Mouse (Mus musculus) gastrocnemius, postnatal 14 days (tissue): Measurements from ENCODE around the gene Dhcr24. TPM values are rescaled to one million over a fixed set of nuclear protein-coding genes. Genes with fewer than 3 reads are reported as not detected.
A peak's percentile ranks its signal among the peaks of the same experiment; 100 is the strongest.

Experiments
- DNase-seq: peaks from one replicate; pipeline ENCODE4 v3.0.0; 2021; ENCODE audit warnings: mixed read lengths
- intact Hi-C: fragments of 180-260 bp; cut with DNase I; formaldehyde crosslinking; loops from one replicate; pipeline ENCODE4 v1.15.1; 2025; ENCODE audit warnings: low total_unique reads
- total RNA-seq, 2 experiments: library from RNA; stranded (reverse); gene quantifications; 2 replicates each; pipeline ENCODE4 v1.2.3; 2021

Gene Dhcr24
- total RNA-seq, 2 experiments from 2014 or later = 3.1 to 10.9 TPM

DNA sequence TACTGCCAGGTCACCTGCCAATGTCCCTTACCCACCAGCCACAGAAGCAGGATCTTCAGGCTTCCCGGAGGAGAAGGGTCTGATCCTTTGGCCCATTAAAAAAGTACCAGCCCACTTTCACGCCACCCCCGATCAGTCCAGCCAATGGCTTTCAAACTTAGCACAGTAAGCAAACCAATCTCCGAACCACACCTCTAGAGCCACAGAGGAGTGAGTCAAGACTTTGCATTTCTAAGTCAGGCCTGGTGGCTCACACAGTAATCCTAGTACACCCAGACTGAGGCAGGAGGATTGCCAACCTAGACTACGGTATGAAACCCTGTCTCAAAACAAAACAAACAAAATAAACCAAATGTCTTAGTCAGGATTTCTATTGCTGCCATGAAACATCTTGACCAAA is 68.5 kb downstream of the Dhcr24 start:
- no peak for DNase-seq
- intact Hi-C loops = loop anchor here (5.0 kb wide), 1 partner anchor 78 kb away; no protein-coding TSS in a partner anchor

DNA sequence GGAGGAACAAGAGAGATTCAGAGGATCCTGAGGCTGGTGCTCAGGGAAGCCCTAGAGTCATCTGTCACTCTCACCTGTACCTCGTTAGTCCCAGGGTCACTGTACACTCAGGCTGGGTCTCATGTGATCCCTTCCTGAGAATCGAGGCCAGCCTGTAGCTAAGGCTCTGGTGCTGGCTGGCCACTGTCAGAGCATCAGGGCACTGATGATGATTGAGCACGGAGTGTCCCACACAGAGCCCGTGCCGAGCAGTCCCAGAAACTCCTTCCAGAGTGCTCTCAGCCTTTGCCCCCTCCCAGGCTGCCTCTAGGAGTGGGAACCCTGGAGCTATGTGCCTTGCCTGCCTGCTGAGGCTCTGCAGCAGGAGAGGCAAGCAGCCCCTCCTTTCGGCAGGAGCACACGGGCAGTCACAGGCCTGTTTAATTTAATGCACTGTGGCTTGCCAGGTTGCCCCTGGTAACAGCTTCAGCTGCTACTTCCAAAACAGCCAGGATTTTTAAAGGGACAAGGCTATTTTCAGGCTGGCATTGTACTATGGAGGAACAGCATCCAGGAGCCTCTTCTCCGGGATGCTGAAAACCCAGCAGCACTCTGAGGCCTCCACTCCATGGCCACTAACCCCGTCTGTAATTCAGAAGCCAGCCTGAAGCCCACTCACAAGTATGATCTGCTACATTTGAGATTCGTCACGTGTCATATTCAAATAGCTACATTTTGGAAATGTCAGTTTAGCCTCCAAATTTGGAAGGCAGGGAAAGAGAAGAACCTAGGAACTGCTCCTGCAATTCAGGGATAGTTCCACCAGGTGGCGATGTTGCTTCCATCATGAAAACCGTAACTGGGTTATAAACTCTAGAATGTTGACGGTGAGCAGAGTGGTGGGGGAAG is 69.7 kb downstream of the Dhcr24 start:
- peak; percentile 49 for DNase-seq
- intact Hi-C loops = loop anchor here (5.0 kb wide), 1 partner anchor 42 kb away; no protein-coding TSS in a partner anchor

DNA sequence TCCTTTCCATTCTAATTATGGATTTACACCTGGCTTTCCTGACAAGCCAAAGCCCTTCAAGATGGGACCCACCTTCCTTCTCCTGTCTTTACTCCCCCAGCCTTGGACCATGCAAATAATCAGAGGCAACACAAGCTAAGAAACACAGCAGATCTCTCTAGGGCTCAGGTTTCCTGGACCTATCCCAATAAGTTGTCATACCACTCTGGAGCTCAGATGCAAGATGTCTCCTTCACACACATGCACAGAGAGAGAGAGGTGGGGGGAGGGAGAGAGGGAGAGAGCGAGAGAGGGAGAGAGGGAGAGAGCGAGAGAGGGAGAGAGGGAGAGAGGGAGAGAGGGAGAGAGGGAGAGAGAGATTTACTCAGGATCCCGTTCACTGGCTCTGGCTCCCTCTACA is 71.5 kb downstream of the Dhcr24 start:
- intact Hi-C loops = loop anchor here (5.0 kb wide), 1 partner anchor 40 kb away; no protein-coding TSS in a partner anchor
- no peak for DNase-seq

DNA sequence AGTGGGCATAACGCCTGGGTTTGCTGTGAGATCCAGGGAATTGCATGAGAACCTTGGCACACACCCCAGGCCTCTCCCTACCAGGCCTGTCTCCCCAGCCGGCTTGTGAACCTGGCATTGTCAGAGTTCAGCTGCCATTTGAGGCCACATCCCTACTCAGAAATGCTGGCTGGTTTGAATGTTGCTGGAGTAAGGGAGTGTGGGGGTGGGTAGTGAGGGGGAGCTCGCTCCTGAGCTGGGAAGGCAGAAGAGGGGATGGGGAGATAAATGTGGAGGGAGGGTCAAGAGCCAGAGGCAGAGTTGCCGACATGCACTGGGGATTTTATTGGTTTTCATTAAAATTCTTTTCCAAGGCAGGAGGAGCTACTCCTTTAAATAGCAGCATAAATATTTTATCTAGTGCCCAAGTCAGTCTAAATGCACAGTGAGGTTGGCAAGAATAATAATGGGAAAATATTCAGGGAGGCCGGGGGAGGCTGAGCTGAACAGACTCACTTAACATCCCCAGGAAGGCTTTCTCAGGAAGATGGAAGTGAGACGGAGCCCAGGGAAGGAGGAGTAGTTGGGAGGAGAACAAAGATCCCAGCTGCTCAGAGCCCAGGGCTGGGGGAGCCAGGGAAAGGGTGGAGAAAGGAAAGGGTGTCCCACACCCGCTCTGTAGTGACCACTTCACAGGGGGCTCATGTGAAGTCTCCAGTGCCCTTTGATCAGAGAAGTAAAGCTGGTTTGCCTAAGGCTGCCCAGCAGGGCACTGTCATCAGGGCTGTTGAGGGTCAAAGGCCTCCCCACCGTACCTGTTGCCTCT is 72.6 kb downstream of the Dhcr24 start:
- intact Hi-C loops = loop anchor here (5.0 kb wide), 1 partner anchor 39 kb away; no protein-coding TSS in a partner anchor
- peak; percentile 34 for DNase-seq

DNA sequence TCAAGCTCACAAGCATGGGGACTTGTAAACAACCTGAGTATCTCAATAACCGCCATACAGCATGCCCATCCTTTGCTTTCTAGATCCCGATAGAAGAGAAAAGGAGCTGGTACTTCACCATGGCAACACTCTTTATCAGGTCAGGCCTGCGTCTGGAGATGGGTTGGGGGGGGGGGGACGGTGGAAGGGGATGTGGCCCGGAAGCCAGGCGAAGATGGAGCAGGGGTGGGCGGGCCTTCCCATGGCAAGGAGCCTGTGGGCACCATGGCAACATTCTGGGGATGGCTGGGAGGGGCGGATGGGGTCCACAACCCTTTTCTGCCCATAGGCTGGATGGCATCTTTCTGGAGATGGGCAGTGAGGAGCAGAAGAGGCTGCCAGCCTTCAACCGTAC is 73.2 kb downstream of the Dhcr24 start:
- DNase-seq = no peak
- intact Hi-C loops = loop anchor here (5.0 kb wide), 1 partner anchor 38 kb away; no protein-coding TSS in a partner anchor

Other genes with a start within 250 kb of the Dhcr24 start
- gene Usp24, start 244.8 kb upstream of the Dhcr24 start, total RNA-seq = 10 to 100 TPM; 37.8 to 38.4 TPM
- gene Pcsk9, start 96.7 kb upstream of the Dhcr24 start, total RNA-seq = not detected
- under 1 TPM in 1 of 2 experiments, not detected in 1; 0.18 TPM for gene Bsnd, start 68.8 kb upstream of the Dhcr24 start, total RNA-seq
- not detected for gene Lexm, start 56.2 kb downstream of the Dhcr24 start, total RNA-seq
- under 1 TPM; 0.09 to 0.10 TPM for gene Ttc22, start 61.4 kb downstream of the Dhcr24 start, total RNA-seq
- gene Pars2, start 90.0 kb downstream of the Dhcr24 start, total RNA-seq = 1 to 10 TPM; 2.6 to 2.9 TPM
- 10 to 100 TPM; 22.3 to 24.8 TPM for gene Ttc4, start 117.9 kb downstream of the Dhcr24 start, total RNA-seq
- gene Mroh7, start 169.9 kb downstream of the Dhcr24 start, total RNA-seq = under 1 TPM; 0.31 to 0.35 TPM
- not detected for gene Fam151a, start 172.9 kb downstream of the Dhcr24 start, total RNA-seq
- 10 to 100 TPM in 1 of 2 experiments, 1 to 10 TPM in 1; 8.4 to 15.9 TPM for gene Acot11, start 244.0 kb downstream of the Dhcr24 start, total RNA-seq